Mouse (Mus musculus) c-Kit-positive CD71-positive TER-119-positive erythroid progenitor cells, embryonic 14.5 days (primary cell): ENCODE measurements at regions not wholly inside any gene's neighbourhood (a gene's known extent, or its start where the extent isn't known, plus 50 kb on each side); places are given as distances from the start of the nearest gene placed in this dataset.
A peak's percentile ranks its signal among the peaks of the same experiment; 100 is the strongest.

Source experiments
- DNase-seq: peaks from one replicate; pipeline ENCODE4 v3.0.0-alpha.2; 2013; ENCODE audit warnings: low spot score

DNA sequence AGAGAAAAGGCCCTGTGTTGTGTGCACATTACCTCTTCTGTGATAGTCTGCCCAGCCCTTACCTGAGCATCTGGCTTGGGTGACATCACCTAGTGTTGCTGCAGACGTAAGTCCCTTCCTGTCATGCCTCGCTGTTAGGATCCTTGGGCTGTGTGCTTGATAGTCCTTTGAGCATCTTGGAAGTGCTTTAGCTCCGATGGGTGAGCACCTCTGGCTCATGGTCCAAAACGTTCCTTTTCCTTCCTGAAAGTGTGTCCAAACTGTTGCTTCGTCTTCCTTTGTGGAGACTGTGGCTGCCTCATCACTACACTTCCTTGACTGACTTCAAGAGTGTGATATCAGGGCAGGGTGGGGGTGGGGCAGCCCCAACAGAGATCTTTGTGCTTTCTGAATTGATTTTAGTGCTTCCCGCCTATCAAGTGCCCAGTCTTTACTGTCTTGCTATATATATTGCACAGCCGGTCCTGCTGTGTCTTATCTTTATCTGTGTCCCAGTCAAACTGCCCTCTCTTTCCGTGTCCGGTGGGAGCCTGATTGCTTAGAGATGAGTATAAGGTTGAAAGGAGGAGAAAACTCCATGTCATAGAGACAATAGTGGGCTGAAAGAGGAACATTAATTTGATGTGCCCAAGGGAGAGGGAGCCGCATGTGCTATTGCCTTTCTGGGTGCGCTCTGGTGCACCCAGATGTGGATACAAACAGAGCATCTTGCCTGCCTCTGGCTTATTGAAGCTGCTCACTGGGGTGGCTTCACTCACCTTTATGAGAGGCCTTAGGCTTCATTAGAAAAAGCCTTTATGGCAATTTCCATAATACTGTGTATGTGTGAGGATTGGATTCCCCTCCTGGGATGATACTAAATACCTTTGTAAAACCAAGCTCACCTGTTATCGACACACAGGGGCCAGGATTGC lies 1169.2 kb upstream of the A1bg start:
- peak; percentile 27 for DNase-seq

DNA sequence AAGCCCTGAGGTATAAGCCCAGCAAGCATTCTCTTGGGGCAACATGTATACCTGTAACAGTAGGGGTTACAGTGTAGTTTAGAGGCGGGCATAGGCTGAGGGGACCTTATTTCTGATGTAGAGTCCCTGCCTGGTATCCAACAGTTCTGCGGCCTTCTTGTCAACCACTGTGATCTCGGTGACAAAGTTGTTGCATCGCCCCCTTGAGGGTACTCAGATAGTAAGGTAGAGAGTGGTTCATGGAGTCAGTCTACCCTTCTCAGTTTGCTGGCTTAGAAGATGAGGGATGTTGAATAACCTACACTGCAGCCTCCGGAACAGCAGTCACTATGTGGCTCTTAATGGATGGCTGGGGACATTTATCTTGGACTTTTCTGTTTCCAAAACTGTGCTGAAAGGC lies 1168.3 kb upstream of the A1bg start:
- no peak for DNase-seq

DNA sequence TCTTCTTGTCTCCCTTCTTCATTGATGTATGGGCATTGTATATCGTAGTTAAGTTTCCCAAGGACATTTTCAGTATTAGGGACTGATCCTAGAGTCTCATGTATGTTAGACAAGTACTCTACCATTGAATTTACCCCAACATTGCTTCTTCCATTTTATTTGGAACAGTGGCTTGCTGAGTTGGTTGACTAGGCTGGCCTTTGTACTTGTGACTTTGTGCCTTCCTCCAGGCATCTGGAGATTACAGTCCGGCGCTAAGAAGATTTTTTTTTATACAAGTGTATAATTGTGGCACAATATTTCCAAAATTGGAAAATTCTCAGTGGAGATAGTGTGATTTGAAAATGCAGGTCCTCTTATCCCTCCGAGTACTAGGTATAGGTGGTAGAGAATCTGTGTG lies 1165.5 kb upstream of the A1bg start:
- DNase-seq, result no peak

DNA sequence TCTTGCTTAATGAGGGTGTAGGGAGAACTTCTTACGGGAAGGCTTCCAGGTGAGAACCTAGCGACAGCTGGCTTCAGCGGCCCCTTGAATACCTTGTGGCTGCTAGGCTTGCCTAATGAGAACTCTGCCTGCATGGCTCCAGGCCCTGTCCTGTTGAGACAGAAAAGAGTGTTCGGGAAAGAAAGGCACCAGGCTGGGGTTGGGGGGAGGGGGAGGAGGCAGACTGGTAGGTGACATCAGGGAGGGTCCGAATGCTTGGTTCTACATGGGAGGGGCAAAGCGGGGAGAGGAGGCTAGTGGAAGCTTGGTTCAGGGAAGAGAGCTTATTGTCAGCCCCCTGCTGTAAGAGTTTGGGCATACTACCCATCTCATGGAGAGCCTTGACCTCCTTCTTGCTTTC lies 1164.9 kb upstream of the A1bg start:
- DNase-seq, result no peak

DNA sequence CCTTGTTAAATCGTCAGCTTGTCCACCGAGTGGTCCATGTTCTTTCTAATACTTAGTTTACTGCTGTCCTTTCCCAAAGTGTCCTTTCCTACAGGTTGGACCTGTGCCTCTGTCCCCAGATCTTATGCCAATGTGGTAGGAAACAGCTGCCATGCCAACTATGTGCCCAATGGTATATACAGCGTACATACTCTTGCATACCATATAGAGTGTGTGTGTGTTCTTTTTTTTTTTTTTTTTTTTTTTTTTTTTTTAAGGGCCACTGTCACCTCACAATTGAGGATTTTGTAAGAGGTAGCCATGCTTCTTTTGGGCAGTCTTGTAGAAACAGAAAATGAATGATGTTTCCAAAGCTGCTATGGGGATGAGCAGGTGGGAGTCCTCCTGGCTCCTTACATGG lies 1163.2 kb upstream of the A1bg start:
- no peak for DNase-seq

DNA sequence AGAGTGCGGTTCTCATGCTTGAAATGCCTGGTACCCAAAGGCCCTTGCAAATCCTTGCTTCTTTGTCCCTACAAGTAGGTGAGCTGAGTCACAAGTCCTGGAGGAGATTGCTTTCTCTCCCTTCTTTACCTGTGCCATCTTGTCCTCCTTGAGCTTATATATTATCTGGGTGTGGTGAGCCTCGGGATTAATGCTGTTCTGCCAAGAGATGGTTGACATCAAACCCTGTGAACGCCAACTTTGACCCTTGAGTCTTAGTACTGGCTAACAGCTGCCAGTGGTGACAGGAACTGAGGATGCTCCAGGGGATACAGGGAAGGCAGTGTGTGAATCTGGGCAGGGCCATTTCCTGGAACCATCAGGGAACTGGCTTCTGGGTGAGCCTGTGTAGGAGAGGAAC lies 1160.5 kb upstream of the A1bg start:
- DNase-seq, result no peak

DNA sequence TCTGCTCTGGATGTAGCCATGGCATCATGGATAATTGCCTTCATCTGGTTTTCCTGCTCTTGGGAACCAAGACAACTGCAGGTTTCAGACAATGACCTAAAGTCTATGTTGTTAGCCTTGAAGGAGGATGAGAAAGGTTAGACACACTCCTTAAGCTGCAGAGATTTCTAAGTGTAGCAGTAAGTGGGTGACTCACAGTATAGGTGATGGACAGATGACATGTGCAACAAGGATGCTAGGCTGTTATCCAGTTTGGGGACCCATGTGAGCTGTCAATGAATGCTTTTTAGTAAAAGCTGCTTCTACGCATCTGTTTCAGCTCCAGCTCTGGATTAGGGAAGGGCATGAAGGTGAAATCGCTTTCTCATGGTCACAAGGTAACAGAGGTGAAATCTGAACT lies 1159.7 kb upstream of the A1bg start:
- DNase-seq, result no peak

DNA sequence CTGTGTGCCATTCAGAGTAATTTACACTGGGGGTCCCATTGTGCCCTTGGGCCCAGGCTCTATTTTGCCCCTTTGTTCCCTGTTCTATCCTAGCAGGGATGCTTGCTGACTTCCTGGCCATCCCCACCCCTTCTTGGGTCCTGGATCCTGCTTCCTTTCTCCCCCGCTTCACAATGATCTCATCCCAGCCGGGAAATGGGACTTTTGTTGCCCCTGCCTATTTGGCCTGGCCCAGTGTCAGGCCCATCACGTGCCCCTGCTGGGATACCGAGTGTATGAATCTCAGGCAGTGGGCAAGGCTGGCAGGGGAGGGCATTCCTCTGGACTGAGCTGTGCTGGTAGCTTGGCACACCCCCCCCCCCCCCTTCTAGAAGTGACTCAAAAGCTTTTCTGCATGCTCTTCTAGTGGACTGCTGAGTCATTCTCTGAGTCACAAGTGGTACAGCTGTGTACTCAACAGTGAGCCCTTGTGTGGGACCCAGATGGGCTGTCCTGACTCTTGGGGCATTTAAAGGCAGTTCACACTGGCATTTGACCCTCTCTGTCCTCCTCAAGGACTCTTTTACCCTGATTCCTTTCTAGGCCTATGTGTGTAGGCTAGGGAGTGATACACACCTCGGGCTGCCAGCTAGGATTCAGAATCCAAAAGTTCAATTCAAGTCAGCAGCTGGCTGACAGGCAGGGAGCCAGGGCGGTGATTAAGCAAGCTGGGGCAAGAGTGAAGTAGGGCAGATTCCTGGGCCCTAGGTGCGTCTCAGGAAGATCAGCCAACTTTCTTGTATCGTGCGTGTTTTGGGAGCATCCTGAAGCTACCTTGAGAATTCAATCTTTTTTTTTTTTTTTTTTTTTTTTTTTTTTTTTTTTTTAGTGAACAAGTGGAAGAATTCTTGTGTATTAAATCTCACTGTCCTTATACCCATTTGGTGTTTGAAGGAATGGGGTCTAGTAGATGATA lies 1156.6 kb upstream of the A1bg start:
- DNase-seq, result peak; percentile 64

DNA sequence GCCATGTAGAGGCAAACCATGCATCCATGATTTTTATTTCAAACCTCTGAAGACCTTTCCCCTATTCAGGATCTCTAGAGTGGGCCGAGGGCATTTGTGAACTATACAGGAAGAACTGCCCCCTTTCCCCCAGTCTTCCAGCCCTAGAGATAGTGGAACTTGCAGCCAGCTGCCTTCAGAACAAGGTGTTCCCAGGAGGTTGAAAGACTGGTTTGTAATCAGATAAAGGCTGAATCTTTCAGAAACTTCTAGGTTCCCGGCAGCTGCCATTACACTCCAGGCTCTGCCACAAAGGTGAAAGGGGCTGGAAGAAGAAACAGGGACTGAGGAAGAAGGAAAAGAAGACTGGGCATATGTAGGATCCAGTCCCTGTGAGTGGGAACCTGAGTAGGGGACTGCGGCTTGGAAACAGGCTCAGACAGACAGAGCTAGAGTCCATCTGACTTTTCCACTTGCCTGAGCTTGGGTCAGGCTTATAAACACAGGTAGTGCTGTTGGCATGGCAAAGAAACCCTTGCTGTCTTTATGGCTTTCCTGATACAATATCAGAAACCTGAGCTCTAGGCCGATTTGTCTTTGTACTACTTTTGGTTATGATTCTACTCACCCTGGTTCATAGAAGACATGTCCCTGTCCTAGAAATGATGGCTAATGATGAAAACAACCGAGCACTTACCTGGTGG lies 1153.9 kb upstream of the A1bg start:
- no peak for DNase-seq

DNA sequence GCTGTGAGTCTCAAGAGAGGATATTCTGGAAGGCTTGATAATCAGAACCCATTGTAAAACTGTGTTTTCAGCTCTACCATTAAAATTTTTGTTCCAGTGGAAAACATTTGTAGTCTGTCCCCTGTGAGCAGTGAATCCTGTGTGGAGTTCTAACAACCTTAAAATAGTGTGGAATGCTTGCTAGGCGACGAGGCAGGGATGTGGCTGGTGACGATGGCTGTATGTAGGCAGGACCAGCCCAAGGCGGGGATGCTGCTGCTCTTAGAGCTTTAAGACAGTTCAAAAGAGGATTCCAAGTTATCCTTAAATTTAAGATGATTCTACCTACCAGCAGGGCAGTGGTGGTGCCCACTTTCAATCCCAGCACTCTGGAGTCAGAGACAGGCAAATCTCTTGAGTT lies 1151.9 kb upstream of the A1bg start:
- no peak for DNase-seq

DNA sequence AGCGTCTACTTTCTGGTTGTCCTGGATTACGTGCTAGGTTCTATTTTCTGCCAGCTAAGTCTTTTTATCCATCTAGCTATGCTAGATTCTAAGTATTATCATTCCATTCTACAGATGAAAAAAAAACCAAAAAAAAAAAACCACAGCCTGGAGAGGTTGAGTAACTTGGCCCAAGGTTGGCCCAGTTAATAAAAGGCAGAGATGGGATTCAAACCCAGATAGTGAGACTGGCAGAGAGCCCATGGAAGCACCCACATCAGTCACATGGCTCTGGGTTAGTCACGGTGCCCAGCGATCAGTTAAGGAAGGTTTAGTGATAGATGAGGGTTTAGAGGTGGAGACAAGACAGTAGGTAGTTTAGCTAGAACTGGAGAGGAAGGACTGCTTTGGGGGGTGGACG lies 1150.8 kb upstream of the A1bg start:
- DNase-seq, result no peak

DNA sequence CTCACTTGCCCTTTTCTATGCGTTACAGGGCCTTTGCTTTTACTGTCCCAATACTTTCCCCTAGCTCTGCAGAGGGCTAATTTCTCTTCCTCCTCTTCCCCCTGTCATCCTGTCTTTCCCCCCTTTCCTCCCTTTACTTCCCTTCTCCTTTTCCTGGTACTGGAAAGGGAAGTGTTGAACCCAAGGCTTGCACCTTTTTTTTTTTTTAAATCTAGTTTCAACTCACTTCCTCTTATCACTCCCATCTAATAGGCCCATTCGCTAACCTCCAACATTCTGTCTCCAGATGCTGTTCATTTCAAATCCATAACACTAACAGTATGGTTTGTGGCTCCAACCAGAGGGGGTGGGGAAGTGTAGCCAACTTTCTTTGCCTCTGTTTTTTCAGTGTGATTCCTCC lies 1148.5 kb upstream of the A1bg start:
- no peak for DNase-seq

DNA sequence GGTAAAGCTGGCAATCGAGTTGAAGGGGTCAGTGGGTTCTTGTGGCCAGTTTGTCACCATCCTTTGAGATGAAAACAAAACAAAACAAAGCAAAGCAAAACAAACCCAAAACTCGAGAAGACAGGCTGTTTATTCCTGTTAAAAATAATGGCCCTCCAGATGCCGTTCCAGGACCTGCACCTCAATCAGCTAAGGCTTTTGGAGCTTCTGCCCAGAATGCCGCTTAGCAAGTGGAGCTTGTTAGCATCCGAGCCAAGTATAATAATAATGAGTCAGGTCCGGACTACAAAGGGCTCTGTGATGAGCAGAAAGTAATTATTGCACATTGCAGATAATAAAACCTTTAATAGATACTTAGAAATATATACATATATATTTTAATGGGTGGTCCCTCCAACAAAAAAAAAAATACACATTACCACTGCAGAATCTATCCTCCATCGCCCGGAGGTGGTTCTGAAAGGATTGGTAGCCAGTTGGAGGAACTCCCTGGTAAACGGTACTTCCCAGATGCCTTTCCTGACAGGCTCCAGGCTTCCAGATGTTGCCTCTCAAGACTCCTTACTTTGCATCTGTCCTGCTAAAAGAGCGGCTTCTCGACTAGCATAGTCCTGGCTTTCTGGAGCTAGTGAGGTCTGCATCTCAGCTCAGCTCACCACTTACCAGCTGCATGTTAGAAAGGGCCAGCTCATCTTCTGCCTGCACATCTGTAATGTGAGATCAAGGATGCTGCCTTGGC lies 1145.8 kb upstream of the A1bg start:
- DNase-seq, result no peak

DNA sequence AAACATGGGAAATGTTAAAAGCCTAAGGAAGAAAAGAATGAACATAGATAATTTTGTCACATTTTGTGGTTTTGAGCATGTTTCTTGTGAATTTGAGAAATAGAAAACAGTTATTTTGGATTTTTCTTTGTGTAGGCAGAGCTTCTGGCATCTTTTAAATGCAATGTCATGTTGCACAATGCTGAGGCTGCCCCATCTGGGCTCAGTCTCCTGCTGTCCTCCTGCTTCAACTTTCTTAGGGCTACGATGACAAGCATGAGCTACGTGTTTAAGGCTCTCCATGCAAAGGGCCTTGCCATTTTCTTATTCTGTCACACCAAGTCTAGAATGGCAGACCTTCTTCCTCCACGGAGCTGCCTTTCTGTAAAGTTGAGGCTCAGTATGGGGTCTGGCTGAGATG lies 1141.6 kb upstream of the A1bg start:
- DNase-seq, result no peak

DNA sequence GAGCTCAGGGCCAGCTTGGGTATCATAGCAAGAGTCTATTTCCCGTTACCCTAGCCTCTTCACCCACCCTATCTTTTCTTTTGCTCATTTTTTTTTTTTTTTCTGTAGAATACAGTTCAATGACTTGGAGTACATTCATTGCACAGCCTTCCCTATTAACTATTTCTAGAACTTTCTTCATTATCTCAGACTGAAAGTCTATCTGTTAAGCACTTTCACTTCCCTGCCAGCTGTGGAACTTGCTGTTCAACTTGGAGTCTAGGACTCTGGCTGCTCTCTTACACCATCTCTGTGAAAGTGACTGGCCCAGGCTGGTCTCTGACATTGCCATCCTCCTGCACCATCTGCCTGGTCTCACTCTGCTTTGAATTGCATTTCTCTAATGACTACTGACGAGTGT lies 1134.6 kb upstream of the A1bg start:
- DNase-seq, result no peak

DNA sequence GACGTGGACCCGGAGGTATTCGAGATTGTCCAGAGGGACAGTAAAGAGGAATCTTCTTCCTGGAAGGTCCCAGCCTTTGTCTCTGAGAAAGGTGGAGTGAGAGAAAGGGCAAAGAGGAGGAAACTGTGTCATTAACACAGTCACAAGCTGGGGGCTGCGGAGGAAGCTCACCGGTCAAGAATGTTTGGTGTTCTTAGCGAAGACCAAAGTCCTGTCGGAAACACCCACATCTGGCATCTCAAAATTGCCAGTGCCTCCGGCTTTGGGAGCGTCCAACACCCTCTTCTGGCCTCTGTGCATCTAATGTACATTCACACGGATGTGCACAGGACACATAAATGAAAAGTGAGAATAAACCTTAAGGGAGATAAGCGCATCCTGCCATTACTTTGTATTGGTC lies 1134.1 kb upstream of the A1bg start:
- no peak for DNase-seq

DNA sequence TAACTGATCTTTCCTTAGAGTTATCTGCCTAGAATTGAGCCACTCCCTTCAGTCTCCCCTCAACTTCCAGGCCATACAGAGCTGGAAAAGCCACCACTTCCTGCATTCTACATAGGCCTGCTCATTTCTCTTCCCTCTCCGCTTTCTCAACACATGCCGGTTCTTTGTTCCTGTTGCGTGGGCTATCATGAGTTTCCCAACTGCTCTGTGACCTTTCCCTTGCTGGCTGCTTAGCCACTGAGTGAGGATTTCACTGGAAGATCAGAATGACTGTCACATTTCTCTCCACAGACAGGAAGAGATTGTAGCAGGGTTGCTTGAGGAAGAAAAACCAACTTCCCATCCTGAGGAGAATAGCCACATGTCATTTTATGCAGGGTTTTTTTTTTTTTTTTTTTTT lies 1133.6 kb upstream of the A1bg start:
- no peak for DNase-seq

DNA sequence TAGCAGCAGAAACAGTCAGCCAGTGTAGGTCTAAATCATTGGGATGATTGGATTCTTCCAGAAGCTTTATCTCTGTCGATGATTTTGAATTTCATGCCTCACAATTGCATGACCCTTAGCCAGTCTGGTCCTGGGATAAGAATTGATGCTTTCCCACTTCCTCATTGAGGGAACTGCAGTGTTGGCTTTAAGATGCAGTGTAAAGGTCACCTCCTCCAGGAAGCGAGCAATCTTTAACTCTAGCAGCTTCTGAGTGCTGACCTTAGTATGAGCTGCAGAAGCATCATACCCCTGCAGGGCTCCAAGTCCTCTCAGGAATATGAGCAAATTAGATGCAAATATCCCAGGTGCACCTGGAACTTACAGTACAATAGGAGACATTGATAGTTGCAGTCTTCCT lies 1132.2 kb upstream of the A1bg start:
- no peak for DNase-seq

DNA sequence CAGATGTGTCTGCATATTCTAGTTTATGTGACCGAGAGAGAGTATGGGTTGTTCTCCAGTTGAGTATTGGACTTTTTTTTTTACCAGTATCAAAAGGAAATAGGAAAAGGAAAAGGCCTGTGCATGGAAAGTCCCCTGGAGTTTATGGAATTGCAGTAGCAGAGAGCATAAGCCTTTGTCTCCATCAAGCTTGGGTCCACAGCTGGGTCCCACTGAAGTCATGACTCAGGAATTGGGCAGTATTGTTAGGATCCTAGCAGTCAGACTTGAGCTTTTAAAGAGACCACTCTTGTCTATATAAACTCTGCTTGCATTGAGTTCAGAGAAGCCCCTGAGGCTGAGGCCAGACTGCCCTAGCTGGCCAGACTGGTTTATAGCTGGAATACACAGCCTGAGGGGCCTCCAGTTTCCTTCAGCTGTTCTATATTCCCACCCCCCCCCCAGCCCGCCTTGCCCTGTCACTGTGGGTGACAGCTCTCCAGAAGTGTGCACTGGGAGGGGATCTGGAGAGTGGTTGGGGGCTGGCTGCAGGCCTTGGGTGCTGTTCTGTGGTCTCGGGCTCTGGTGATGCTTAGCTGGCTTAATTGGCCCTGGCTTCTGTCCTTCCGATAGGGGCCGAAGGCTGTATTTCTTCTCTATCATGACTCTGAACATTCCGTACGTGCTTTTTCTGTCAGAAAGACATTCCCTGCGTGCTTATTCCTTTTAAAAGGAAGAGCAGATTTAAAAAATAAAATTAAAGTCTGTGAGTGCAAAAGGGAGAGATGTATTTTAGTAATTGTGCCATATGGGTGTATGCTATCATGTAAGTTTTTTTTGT lies 1130.8 kb upstream of the A1bg start:
- DNase-seq, result no peak

DNA sequence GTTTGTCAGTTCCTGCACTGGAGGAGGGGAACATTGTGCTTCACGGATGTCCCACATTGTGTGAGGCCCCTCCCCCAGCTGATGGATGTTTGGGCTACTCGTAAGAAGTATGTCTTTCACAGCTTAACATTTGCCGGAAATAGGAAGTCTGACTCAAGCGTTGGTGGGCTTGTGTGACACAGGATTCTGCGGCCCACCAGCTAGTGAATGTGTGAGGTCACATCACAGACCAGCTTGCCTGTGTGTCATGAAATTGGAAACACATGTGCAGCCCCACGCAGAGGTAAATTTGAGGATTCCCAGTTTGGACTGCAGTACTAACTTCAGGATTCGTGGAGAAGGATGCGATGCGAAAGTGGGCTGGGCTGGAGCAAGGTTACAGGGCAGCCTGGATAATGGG lies 1126.6 kb upstream of the A1bg start:
- no peak for DNase-seq

DNA sequence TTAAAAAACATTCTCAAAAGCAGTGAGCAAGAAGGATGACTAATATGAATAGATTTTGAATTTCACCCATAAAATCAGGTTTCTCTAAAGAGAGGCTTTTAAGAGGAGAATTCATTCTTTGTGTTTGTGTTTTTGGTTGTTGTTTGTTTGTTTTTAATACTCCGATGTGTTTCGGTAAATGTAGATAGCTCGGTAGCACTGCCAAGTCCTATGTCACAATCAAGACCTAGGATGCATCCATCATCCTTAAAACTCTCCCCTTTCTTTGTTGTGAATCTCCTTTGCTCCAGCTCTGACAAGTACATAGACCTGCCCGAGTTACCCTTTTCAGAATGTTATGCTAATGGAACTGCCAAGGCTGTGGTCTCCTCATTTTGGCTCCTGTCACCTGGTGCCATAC lies 1126.2 kb upstream of the A1bg start:
- DNase-seq, result no peak
